Mouse (Mus musculus) intestine, embryonic 15.5 days (tissue): ENCODE data around the gene Aldh9a1. TPM values are rescaled to one million over a fixed set of nuclear protein-coding genes. Genes with fewer than 3 reads are reported as not detected.
"Not testable (repeated sequence)": the region's sequence is repeated elsewhere in the genome, so short reads cannot be mapped to it uniquely, and the experiment has no call there.

Experiments used
- ATAC-seq: fragments of 200-750 bp; cut with Nextera tagmentation; 2 replicates; pipeline ENCODE4 v1.8.0; 2017; ENCODE audit warnings: moderate TSS enrichment, moderate library complexity
- H3K27ac ChIP-seq: fragments of 300-500 bp; sonication (generic); 2 replicates; pipeline ENCODE4 v1.5.1; 2015; ENCODE audit warnings: mild to moderate bottlenecking, inconsistent platforms
- H3K27me3 ChIP-seq: fragments of 300-500 bp; sonication (generic); replicated peaks from 2 replicates; pipeline ENCODE4 v1.6.1; 2015; ENCODE audit warnings: inconsistent platforms
- H3K36me3 ChIP-seq: fragments of 300-500 bp; sonication (generic); 2 replicates; pipeline ENCODE4 v1.6.1; 2015; ENCODE audit warnings: inconsistent platforms
- H3K4me1 ChIP-seq: fragments of 300-500 bp; sonication (generic); replicated peaks from 2 replicates; pipeline ENCODE4 v1.6.1; 2015; ENCODE audit warnings: inconsistent platforms
- H3K4me2 ChIP-seq: fragments of 300-500 bp; sonication (generic); replicated peaks from 2 replicates; pipeline ENCODE4 v1.6.1; 2015; ENCODE audit warnings: mild to moderate bottlenecking, inconsistent platforms
- H3K4me3 ChIP-seq: fragments of 300-500 bp; sonication (generic); replicated peaks from 2 replicates; pipeline ENCODE4 v1.5.1; 2015; ENCODE audit warnings: inconsistent platforms
- H3K9ac ChIP-seq: fragments of 300-500 bp; sonication (generic); 2 replicates; pipeline ENCODE4 v1.6.1; 2015; ENCODE audit warnings: inconsistent platforms
- H3K9me3 ChIP-seq: fragments of 300-500 bp; sonication (generic); 2 replicates; pipeline ENCODE4 v1.6.1; 2016; ENCODE audit warnings: inconsistent platforms
- WGBS: fragments of 180-500 bp; shearing (Covaris S2); methylation state at CpG from one replicate; pipeline ENCODE4 v1.1.7; 2015; 5-methylcytosine and 5-hydroxymethylcytosine counted together
- polyA plus RNA-seq: library from polyadenylated mRNA; unstranded; fragments of >200 nt; fragmentation: Nextera tagmentation; extraction: Ambion mirVana; gene quantifications from 2 replicates; pipeline ENCODE4 v1.2.1, GENCODE M21; 2015

Aldh9a1 gene
- polyA plus RNA-seq, 1 experiment from 2014 or later = 133 TPM

- 85% methylated on average over 3 of the region's 3 CpGs for WGBS
- no peaks in the 10 kb centered on the region for H3K4me1 ChIP-seq
- H3K36me3 ChIP-seq = no peaks in the 10 kb centered on the region
- H3K27me3 ChIP-seq = no peaks in the 10 kb centered on the region
- H3K27ac ChIP-seq = no peak overlapping the region
- no peak for ATAC-seq
- H3K4me3 ChIP-seq = no peak overlapping the region
- no peak overlapping the region for H3K9ac ChIP-seq
- no peaks in the 10 kb centered on the region for H3K9me3 ChIP-seq
- no peak overlapping the region for H3K4me2 ChIP-seq
Observed at GRCm38 (mm10) chr1:167336398-167336797, 13.4 kb upstream of the Aldh9a1 start.

DNA sequence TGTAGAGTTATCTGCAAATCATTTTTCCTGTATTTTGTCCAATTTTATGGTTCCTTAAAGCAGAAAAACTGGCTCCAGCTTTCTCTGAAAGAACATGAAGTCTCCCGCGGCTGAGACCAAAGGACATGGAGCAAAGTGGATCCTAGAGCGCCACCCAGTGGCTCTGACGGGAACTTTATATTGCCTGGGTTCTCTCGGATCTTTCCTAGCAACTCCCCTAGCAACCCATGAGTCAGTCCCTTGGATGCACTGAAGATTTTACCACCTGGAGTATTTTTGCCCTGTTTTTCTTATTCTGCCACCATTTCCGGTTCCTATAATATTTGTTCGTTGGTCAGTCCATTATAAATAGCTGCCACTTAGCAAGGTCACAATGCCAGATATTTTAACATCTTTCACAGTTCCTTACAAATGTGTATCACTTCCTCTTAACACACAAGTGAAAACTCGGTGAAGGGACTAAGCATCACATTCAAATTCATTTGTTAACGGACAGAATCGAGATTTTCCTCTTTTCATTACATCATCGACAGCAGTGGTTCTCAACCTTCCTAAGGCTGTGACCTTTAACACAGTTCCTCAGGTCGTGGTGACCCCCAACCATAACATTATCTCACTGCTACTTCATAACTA, 12.2 kb upstream of the Aldh9a1 start:
- no peaks in the 10 kb centered on the region for H3K36me3 ChIP-seq
- no peak overlapping the region for H3K4me2 ChIP-seq
- no peak overlapping the region for H3K9ac ChIP-seq
- H3K27me3 ChIP-seq = no peaks in the 10 kb centered on the region
- H3K27ac ChIP-seq = no peak overlapping the region
- peak; percentile 77 for ATAC-seq
- H3K4me1 ChIP-seq = no peaks in the 10 kb centered on the region
- H3K9me3 ChIP-seq = no peaks in the 10 kb centered on the region
- 20% methylated on average over 12 of the region's 12 CpGs for WGBS
- H3K4me3 ChIP-seq = no peak overlapping the region

DNA sequence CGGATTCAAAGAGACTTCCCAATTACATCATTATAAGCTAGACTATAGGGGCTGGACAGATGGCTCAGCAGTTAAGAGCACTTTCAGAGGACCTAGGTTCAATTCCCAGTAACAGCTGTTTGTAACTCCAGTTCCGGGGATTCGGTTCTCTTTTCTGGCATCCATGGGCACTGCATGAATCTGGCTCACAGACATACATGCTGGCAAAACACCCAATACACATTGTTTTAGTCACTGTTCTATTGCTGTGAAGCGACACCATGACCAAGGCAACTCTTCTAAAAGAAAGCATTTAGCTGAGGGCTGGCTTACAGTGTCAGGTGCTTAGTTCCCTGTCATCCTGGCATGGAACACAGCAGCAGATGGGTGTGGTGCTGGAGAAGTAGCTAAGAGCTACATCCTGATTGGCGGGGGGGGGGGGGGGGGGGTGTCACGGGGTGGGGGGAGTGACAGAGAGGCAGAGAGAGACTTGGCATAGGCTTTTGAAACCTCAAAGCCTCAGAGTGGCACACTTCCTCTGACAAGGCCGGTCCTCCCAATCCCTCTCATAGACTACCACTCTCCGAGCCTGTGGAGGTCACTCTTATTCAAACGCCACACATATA, 10.5 kb upstream of the Aldh9a1 start:
- ATAC-seq = no peak

DNA sequence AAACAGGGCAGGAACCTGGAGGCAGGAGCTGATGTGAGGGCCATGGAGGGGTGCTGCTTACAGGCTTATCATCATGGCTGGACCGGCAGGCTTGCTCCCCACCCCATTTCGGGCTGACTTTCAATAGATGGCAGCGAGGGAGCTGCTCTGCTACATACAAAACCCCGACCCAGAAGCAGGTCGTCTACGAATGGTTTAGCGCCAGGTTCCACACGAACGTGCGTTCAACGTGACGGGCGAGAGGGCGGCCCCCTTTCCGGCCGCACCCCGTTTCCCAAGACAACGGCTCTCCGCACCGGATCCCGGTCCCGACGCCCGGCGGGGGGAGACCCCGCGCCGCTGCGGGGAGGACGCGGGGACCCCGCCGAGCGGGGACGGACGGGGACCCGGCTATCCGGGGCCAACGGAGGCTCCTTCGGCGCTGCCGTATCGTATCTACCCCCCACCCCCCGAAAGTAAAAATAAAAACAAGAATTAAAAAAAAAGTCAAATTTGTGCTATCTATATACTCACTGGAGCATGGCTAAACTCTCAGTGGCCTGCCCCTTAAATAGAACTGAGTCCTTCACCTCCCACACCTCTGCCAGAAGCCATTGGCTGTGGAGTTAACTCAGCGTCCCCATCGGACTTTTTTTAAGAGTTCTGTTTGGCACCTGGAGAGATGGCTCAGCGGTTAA, 9.5 kb upstream of the Aldh9a1 start:
- ATAC-seq = peak; percentile 75
- peak overlapping the region; percentile 44 for H3K9ac ChIP-seq
- H3K4me3 ChIP-seq = peak overlapping the region; percentile 43

More for the DNA sequence above, 10.5 kb upstream of the Aldh9a1 start:
- H3K36me3 ChIP-seq = no peaks in the 10 kb centered on the region
- no peaks in the 10 kb centered on the region for H3K27me3 ChIP-seq
- no peak overlapping the region for H3K4me2 ChIP-seq
- WGBS = 78% methylated on average over 8 of the region's 9 CpGs
- no peak overlapping the region for H3K27ac ChIP-seq
- H3K4me3 ChIP-seq = no peak overlapping the region
- no peaks in the 10 kb centered on the region for H3K9me3 ChIP-seq
- no peak overlapping the region for H3K9ac ChIP-seq
- no peaks in the 10 kb centered on the region for H3K4me1 ChIP-seq

GRCm38 (mm10) chr1:167340910-167341528, 8.8 kb upstream of the Aldh9a1 start:
- Histone ChIP-seq H3K36me3 (no peaks in the 10 kb centered on the region), H3K4me3 (no peak overlapping the region), H3K27me3 (no peaks in the 10 kb centered on the region), H3K4me1 (no peaks in the 10 kb centered on the region), H3K27ac (no peak overlapping the region), H3K9me3 (no peaks in the 10 kb centered on the region), H3K9ac (no peak overlapping the region), H3K4me2 (no peak overlapping the region)
- 95% methylated on average over 3 of the region's 3 CpGs for WGBS
- no peak for ATAC-seq

More for the DNA sequence above, 9.5 kb upstream of the Aldh9a1 start:
- no peaks in the 10 kb centered on the region for H3K4me1 ChIP-seq
- no peak overlapping the region for H3K27ac ChIP-seq
- 2% methylated on average over 47 of the region's 47 CpGs for WGBS
- peak overlapping the region; percentile 92 for H3K4me2 ChIP-seq
- no peaks in the 10 kb centered on the region for H3K27me3 ChIP-seq
- no peaks in the 10 kb centered on the region for H3K36me3 ChIP-seq
- no peaks in the 10 kb centered on the region for H3K9me3 ChIP-seq

DNA sequence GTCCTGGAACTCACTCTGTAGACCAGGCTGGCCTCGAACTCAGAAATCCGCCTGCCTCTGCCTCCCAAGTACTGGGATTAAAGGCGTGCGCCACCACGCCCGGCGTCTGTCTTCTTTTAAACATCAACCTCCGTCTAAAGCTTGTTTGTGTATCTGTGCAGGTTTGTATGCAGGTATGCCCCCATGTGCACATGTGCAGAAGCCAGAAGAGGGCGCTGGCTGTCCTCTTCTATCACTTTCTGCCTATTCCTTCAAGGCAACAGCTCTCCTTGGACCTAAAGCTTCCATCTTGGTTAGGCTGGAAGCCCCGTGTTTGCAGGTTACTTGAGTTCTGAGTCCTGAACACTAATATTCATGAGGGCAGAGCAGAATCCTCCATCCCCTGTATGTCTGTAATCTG, 7.0 kb upstream of the Aldh9a1 start:
- no peak for ATAC-seq
- WGBS = 87% methylated on average over 10 of the region's 10 CpGs
- H3K27ac ChIP-seq = no peak overlapping the region

GRCm38 (mm10) chr1:167345994-167346520, 3.7 kb upstream of the Aldh9a1 start:
- not testable (repeated sequence) for H3K27me3 ChIP-seq, H3K27ac ChIP-seq, H3K4me2 ChIP-seq, H3K9ac ChIP-seq, H3K9me3 ChIP-seq, H3K4me1 ChIP-seq, H3K4me3 ChIP-seq, H3K36me3 ChIP-seq, ATAC-seq
- 78% methylated on average over 10 of the region's 10 CpGs for WGBS

More for the DNA sequence above, 7.0 kb upstream of the Aldh9a1 start:
- H3K9me3 ChIP-seq = no peaks in the 10 kb centered on the region
- H3K27me3 ChIP-seq = no peaks in the 10 kb centered on the region
- H3K9ac ChIP-seq = no peak overlapping the region
- no peaks in the 10 kb centered on the region for H3K36me3 ChIP-seq
- H3K4me3 ChIP-seq = no peak overlapping the region
- no peak overlapping the region for H3K4me2 ChIP-seq
- H3K4me1 ChIP-seq = no peaks in the 10 kb centered on the region

- H3K9ac ChIP-seq, H3K36me3 ChIP-seq, H3K9me3 ChIP-seq, H3K4me1 ChIP-seq, H3K27ac ChIP-seq, ATAC-seq, H3K4me3 ChIP-seq, H3K27me3 ChIP-seq: not testable (repeated sequence)
- WGBS = 56% methylated on average over 3 of the region's 3 CpGs
- H3K4me2 ChIP-seq = peak overlapping the region; percentile 68; the same call in 1 of the 2 replicates
Observed at GRCm38 (mm10) chr1:167349206-167349605, 585 bp upstream of the Aldh9a1 start.

GRCm38 (mm10) chr1:167350597-167351415, 1.0 kb downstream of the Aldh9a1 start:
- peaks cover 7% of the 10 kb centered on the region for H3K36me3 ChIP-seq
- peak overlapping the region; percentile 68 for H3K4me2 ChIP-seq
- H3K4me3 ChIP-seq = peak overlapping the region; percentile 75
- peak overlapping the region; percentile 89 for H3K27ac ChIP-seq
- peak overlapping the region; percentile 61 for H3K9ac ChIP-seq
- no peak for ATAC-seq
- 27% methylated on average over 13 of the region's 13 CpGs for WGBS
- H3K9me3 ChIP-seq = no peaks in the 10 kb centered on the region
- H3K4me1 ChIP-seq = no peaks in the 10 kb centered on the region; the same call in 1 of the 2 replicates
- H3K27me3 ChIP-seq = no peaks in the 10 kb centered on the region

DNA sequence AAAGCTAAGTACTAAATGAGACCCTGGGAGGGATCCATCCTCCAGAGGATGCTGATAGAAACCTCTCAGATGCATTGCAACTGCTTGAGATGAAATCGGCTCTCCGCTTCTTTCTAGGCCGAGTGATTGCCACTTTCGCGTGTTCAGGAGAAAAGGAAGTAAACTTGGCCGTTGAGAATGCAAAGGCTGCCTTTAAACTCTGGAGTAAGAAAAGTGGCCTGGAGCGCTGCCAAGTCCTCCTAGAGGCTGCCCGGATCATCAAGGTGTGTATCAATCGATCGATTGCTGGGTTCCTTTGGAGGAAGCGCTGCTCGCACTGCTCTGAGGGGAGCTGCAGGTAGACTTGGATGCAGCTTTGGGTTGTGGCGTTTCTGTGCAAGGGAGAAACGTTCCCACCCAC, 2.6 kb downstream of the Aldh9a1 start:
- no peak overlapping the region for H3K4me2 ChIP-seq
- no peak for ATAC-seq
- no peak overlapping the region for H3K9ac ChIP-seq
- no peaks in the 10 kb centered on the region for H3K27me3 ChIP-seq
- no peaks in the 10 kb centered on the region; the same call in 1 of the 2 replicates for H3K4me1 ChIP-seq
- no peak overlapping the region for H3K4me3 ChIP-seq
- peaks cover 18% of the 10 kb centered on the region for H3K36me3 ChIP-seq
- no peak overlapping the region for H3K27ac ChIP-seq
- 83% methylated on average over 14 of the region's 14 CpGs for WGBS
- H3K9me3 ChIP-seq = no peaks in the 10 kb centered on the region

- Histone ChIP-seq H3K27ac (no peak overlapping the region), H3K4me2 (no peak overlapping the region), H3K27me3 (no peaks in the 10 kb centered on the region), H3K9ac (no peak overlapping the region), H3K36me3 (peaks cover 26% of the 10 kb centered on the region), H3K4me3 (no peak overlapping the region), H3K4me1 (no peaks in the 10 kb centered on the region), H3K9me3 (no peaks in the 10 kb centered on the region)
- no peak for ATAC-seq
- 90% methylated on average over 9 of the region's 9 CpGs for WGBS
Observed at GRCm38 (mm10) chr1:167357387-167357786, 7.6 kb downstream of the Aldh9a1 start.
